Mouse (Mus musculus): Measurements from ENCODE around the gene Qpctl. TPM values are rescaled to one million over a fixed set of nuclear protein-coding genes. Genes with fewer than 3 reads are reported as not detected.

Qpctl gene
- total RNA-seq, 2 experiments from 2014 or later: 17.6 to 19.9 TPM

GRCm38 (mm10) chr7:19124713-19125112 is 24.4 kb downstream of the Qpctl start:
- no peak for DNase-seq
- intact Hi-C loops (cut with DNase I): no loop called here

- intact Hi-C loops (cut with DNase I): no loop called here
- no peak for DNase-seq
Observed at GRCm38 (mm10) chr7:19121686-19122085, 27.4 kb downstream of the Qpctl start.

- peak; percentile 92 for DNase-seq
- intact Hi-C loops (cut with DNase I): no loop called here
Observed at GRCm38 (mm10) chr7:19119631-19120429, 29.3 kb downstream of the Qpctl start, which contains the start of gene Fbxo46. TSS of gene Fbxo46 (plus strand) at chr7:19119859.

- intact Hi-C loops (cut with DNase I): no loop called here
- no peak for DNase-seq
Observed at GRCm38 (mm10) chr7:19119083-19119482, 30.0 kb downstream of the Qpctl start.

- intact Hi-C loops (cut with DNase I): no loop called here
- peak; percentile 77 for DNase-seq
Observed at GRCm38 (mm10) chr7:19118028-19118771, 30.9 kb downstream of the Qpctl start, which contains the start of gene Gm4969. TSS of gene Gm4969 (minus strand) at chr7:19118368.

GRCm38 (mm10) chr7:19109565-19109964 is 39.5 kb downstream of the Qpctl start:
- intact Hi-C loops (cut with DNase I): no loop called here
- no peak for DNase-seq

GRCm38 (mm10) chr7:19107436-19107835 is 41.7 kb downstream of the Qpctl start:
- DNase-seq: no peak
- intact Hi-C loops (cut with DNase I): no loop called here

- no peak for DNase-seq
- intact Hi-C loops (cut with DNase I): no loop called here
Observed at GRCm38 (mm10) chr7:19104486-19104885, 44.6 kb downstream of the Qpctl start.

- intact Hi-C loops (cut with DNase I): no loop called here
- DNase-seq: no peak
Observed at GRCm38 (mm10) chr7:19103741-19104140, 45.4 kb downstream of the Qpctl start.

GRCm38 (mm10) chr7:19100290-19100689 is 48.8 kb downstream of the Qpctl start:
- intact Hi-C loops (cut with DNase I): no loop called here
- no peak for DNase-seq

- DNase-seq: no peak
- intact Hi-C loops (cut with DNase I): no loop called here
Observed at GRCm38 (mm10) chr7:19098811-19099210, 50.3 kb downstream of the Qpctl start.

- intact Hi-C loops (cut with DNase I): no loop called here
- no peak for DNase-seq
Observed at GRCm38 (mm10) chr7:19097863-19098262, 51.2 kb downstream of the Qpctl start.

- intact Hi-C loops (cut with DNase I): no loop called here
- DNase-seq: no peak
Observed at GRCm38 (mm10) chr7:19097217-19097616, 51.9 kb downstream of the Qpctl start.

- DNase-seq: no peak
- intact Hi-C loops (cut with DNase I): no loop called here
Observed at GRCm38 (mm10) chr7:19096421-19096976, 52.6 kb downstream of the Qpctl start.

- DNase-seq: peak; percentile 57
- intact Hi-C loops (cut with DNase I): no loop called here
Observed at GRCm38 (mm10) chr7:19095751-19096110, 53.4 kb downstream of the Qpctl start.

- intact Hi-C loops (cut with DNase I): no loop called here
- DNase-seq: peak; percentile 48
Observed at GRCm38 (mm10) chr7:19094826-19095750, 54.0 kb downstream of the Qpctl start.

GRCm38 (mm10) chr7:19094471-19094825 is 54.6 kb downstream of the Qpctl start, which contains the start of gene Six5:
TSS of gene Six5 (plus strand) at chr7:19094594.
- DNase-seq: peak; percentile 52
- intact Hi-C loops (cut with DNase I): no loop called here

- intact Hi-C loops (cut with DNase I): no loop called here
- DNase-seq: peak; percentile 90
Observed at GRCm38 (mm10) chr7:19093537-19094385, 55.3 kb downstream of the Qpctl start.

GRCm38 (mm10) chr7:19093174-19093521 is 55.9 kb downstream of the Qpctl start:
- intact Hi-C loops (cut with DNase I): no loop called here

More at GRCm38 (mm10) chr7:19093174-19093521, 55.9 kb downstream of the Qpctl start:
- DNase-seq: peak; percentile 84

All from left cerebral cortex, postnatal 4 days (tissue).